Mouse (Mus musculus): ENCODE measurements around the gene Zfp978.
"Not testable (repeated sequence)": the region's sequence is repeated elsewhere in the genome, so short reads cannot be mapped to it uniquely, and the experiment has no call there.

Zfp978 gene
- long read RNA-seq, experiment 1: 0 reads
- long read RNA-seq, experiment 2: 0 reads

- intact Hi-C loops (cut with DNase I): not testable (repeated sequence)
These were observed at the start of gene Zfp978 for GRCm38 (mm10) chr4:147361003-147361402. Gene Zfp978 (plus strand): TSS chr4:147361303.

- intact Hi-C loops (cut with DNase I): not testable (repeated sequence)
These were observed 25.9 kb upstream of the Zfp978 start for GRCm38 (mm10) chr4:147335036-147335690.

- intact Hi-C loops (cut with DNase I): not testable (repeated sequence)
These were observed 25.3 kb upstream of the Zfp978 start for GRCm38 (mm10) chr4:147335691-147336367.

GRCm38 (mm10) chr4:147336368-147337195 lies 24.5 kb upstream of the Zfp978 start:
- intact Hi-C loops (cut with DNase I): not testable (repeated sequence)

GRCm38 (mm10) chr4:147337520-147337919 lies 23.6 kb upstream of the Zfp978 start:
- intact Hi-C loops (cut with DNase I): not testable (repeated sequence)

GRCm38 (mm10) chr4:147338032-147338610 lies 23.0 kb upstream of the Zfp978 start:
- intact Hi-C loops (cut with DNase I): no loop called here

GRCm38 (mm10) chr4:147338706-147339105 lies 22.4 kb upstream of the Zfp978 start:
- intact Hi-C loops (cut with DNase I): not testable (repeated sequence)

- intact Hi-C loops (cut with DNase I): not testable (repeated sequence)
These were observed 21.4 kb upstream of the Zfp978 start for GRCm38 (mm10) chr4:147339601-147340219.

GRCm38 (mm10) chr4:147340236-147340635 lies 20.9 kb upstream of the Zfp978 start:
- intact Hi-C loops (cut with DNase I): not testable (repeated sequence)

- intact Hi-C loops (cut with DNase I): not testable (repeated sequence)
These were observed 20.2 kb upstream of the Zfp978 start for GRCm38 (mm10) chr4:147340876-147341275.

- intact Hi-C loops (cut with DNase I): not testable (repeated sequence)
These were observed 17.8 kb upstream of the Zfp978 start for GRCm38 (mm10) chr4:147343042-147343908.

- intact Hi-C loops (cut with DNase I): not testable (repeated sequence)
These were observed 16.0 kb upstream of the Zfp978 start for GRCm38 (mm10) chr4:147345061-147345554.

- intact Hi-C loops (cut with DNase I): not testable (repeated sequence)
These were observed 14.6 kb upstream of the Zfp978 start for GRCm38 (mm10) chr4:147346361-147347035.

GRCm38 (mm10) chr4:147347300-147347699 lies 13.8 kb upstream of the Zfp978 start:
- intact Hi-C loops (cut with DNase I): not testable (repeated sequence)

GRCm38 (mm10) chr4:147347880-147348279 lies 13.2 kb upstream of the Zfp978 start:
- intact Hi-C loops (cut with DNase I): not testable (repeated sequence)

- intact Hi-C loops (cut with DNase I): not testable (repeated sequence)
These were observed 12.7 kb upstream of the Zfp978 start for GRCm38 (mm10) chr4:147348401-147348800.

- intact Hi-C loops (cut with DNase I): not testable (repeated sequence)
These were observed 12.0 kb upstream of the Zfp978 start for GRCm38 (mm10) chr4:147348906-147349686.

- intact Hi-C loops (cut with DNase I): not testable (repeated sequence)
These were observed 11.3 kb upstream of the Zfp978 start for GRCm38 (mm10) chr4:147349687-147350415.

Data from adrenal gland (tissue).